Mouse (Mus musculus) liver, postnatal 0 days (tissue): Measurements from ENCODE around the gene Adamts16.

ENCODE experiments used
- CTCF ChIP-seq: sonication (generic); IDR thresholded peaks from 2 replicates; pipeline ENCODE4 v1.5.1; 2016; ENCODE audit warnings: antibody characterized with exemption, low read depth
- EP300 ChIP-seq: IDR thresholded peaks from 2 replicates; pipeline ENCODE4 v1.6.1; 2016; ENCODE audit warnings: antibody characterized with exemption, low read depth, mild to moderate bottlenecking

- no peak for TF ChIP-seq CTCF
- TF ChIP-seq EP300 = no peak
Observed at GRCm38 (mm10) chr13:70685825-70686224, 155.8 kb downstream of the Adamts16 start.
